Mouse (Mus musculus) CH12.LX (cell line): Measurements from ENCODE around the gene Marc2. TPM values are rescaled to one million over a fixed set of nuclear protein-coding genes. Genes with fewer than 3 reads are reported as not detected.

Source experiments
- DNase-seq: peaks from one replicate; pipeline ENCODE4 v3.0.0-alpha.2; 2013; ENCODE audit errors: extremely low read depth
- H3K27ac ChIP-seq: 2 replicates; pipeline ENCODE4 v1.5.1; 2012; ENCODE audit warnings: low read depth, mild to moderate bottlenecking, control low read depth, moderate library complexity; ENCODE audit not compliant: insufficient read depth
- H3K27me3 ChIP-seq: replicated peaks from 2 replicates; pipeline ENCODE3; 2012; ENCODE audit warnings: inconsistent platforms
- H3K36me3 ChIP-seq, 2 experiments: replicated peaks in 1 of 2; 2 replicates each; pipeline versions ENCODE3 to v1.6.1; 2012; ENCODE audit warnings: inconsistent platforms in 1 of 2, low read length in 1 of 2, mild to moderate bottlenecking in 1 of 2, mixed read lengths in 1 of 2, moderate library complexity in 1 of 2; ENCODE audit not compliant: control insufficient read depth in 1 of 2, insufficient read depth in 1 of 2
- H3K4me1 ChIP-seq, 2 experiments: 2 replicates each; pipeline ENCODE4 v1.6.1; 2012; ENCODE audit warnings: inconsistent platforms in 1 of 2, moderate library complexity in 1 of 2; ENCODE audit not compliant: insufficient read depth in 2 of 2, control insufficient read depth in 1 of 2
- H3K4me2 ChIP-seq: 2 replicates; pipeline ENCODE4 v1.6.1; 2012; ENCODE audit warnings: low read depth, mild to moderate bottlenecking, control low read depth; ENCODE audit not compliant: poor library complexity, insufficient read depth, severe bottlenecking
- H3K4me3 ChIP-seq, 3 experiments: fragments of 150-350 bp in 1 of 3; sonication (generic) in 1 of 3; replicated peaks in 1 of 3; 2 replicates each; pipeline versions ENCODE3 to v1.5.1; 2011 to 2012; ENCODE audit warnings: low read depth in 2 of 3, low read length in 2 of 3, mild to moderate bottlenecking in 2 of 3, moderate library complexity in 2 of 3, control low read depth in 1 of 3, improper control_type of control experiment in 1 of 3, inconsistent platforms in 1 of 3, mixed read lengths in 1 of 3; ENCODE audit not compliant: poor library complexity in 1 of 3
- H3K79me2 ChIP-seq: replicated peaks from 2 replicates; pipeline ENCODE4 v1.6.1; 2012; ENCODE audit warnings: mild to moderate bottlenecking, moderate library complexity; ENCODE audit not compliant: control insufficient read depth, poor library complexity, insufficient read depth, severe bottlenecking; ENCODE audit errors: extremely low read depth
- H3K9ac ChIP-seq: 2 replicates; pipeline ENCODE4 v1.6.1; 2012; ENCODE audit warnings: low read depth, mild to moderate bottlenecking, control low read depth, moderate library complexity; ENCODE audit not compliant: insufficient read depth
- H3K9me3 ChIP-seq: replicated peaks from 2 replicates; pipeline ENCODE3; 2012; ENCODE audit warnings: low read length, inconsistent platforms, mixed read lengths
- BHLHE40 ChIP-seq: IDR thresholded peaks from 2 replicates; pipeline ENCODE4 v1.6.1; 2011; ENCODE audit warnings: mild to moderate bottlenecking, low read depth, low read length, improper control_type of control experiment
- CHD1 ChIP-seq: IDR thresholded peaks from 2 replicates; pipeline ENCODE4 v1.6.1; 2012; ENCODE audit warnings: low read depth, low read length, improper control_type of control experiment, inconsistent platforms
- CHD2 ChIP-seq: IDR thresholded peaks from 2 replicates; pipeline ENCODE4 v1.6.1; 2011; ENCODE audit warnings: low read length, improper control_type of control experiment
- E2F4 ChIP-seq: IDR thresholded peaks from 2 replicates; pipeline ENCODE4 v1.6.1; 2011; ENCODE audit warnings: low read depth, low read length, improper control_type of control experiment; ENCODE audit not compliant: insufficient replicate concordance
- ELF1 ChIP-seq: IDR thresholded peaks from 2 replicates; pipeline ENCODE4 v1.6.1; 2014; ENCODE audit warnings: low read depth, mild to moderate bottlenecking, inconsistent platforms, low read length, improper control_type of control experiment
- EP300 ChIP-seq: IDR thresholded peaks from 2 replicates; pipeline ENCODE4 v1.6.1; 2011; ENCODE audit warnings: low read length, improper control_type of control experiment
- ETS1 ChIP-seq: conservative IDR thresholded peaks from 2 replicates; pipeline ENCODE4 v1.6.1; 2012; ENCODE audit warnings: low read depth, mild to moderate bottlenecking, inconsistent platforms, low read length, improper control_type of control experiment, moderate library complexity
- JUN ChIP-seq: IDR thresholded peaks from 2 replicates; pipeline ENCODE4 v1.6.1; 2011; ENCODE audit warnings: low read depth, mild to moderate bottlenecking, low read length, improper control_type of control experiment, moderate library complexity; ENCODE audit not compliant: insufficient read depth
- JUND ChIP-seq: conservative IDR thresholded peaks from 2 replicates; pipeline ENCODE4 v1.6.1; 2011; ENCODE audit warnings: low read depth, low read length, improper control_type of control experiment
- KAT2A ChIP-seq: IDR thresholded peaks from 2 replicates; pipeline ENCODE4 v1.6.1; 2012; ENCODE audit warnings: low read length, improper control_type of control experiment, inconsistent platforms; ENCODE audit not compliant: insufficient replicate concordance
- MAFK ChIP-seq: IDR thresholded peaks from 2 replicates; pipeline ENCODE4 v1.6.1; 2011; ENCODE audit warnings: low read length, improper control_type of control experiment; ENCODE audit not compliant: insufficient replicate concordance
- MXI1 ChIP-seq: IDR thresholded peaks from 2 replicates; pipeline ENCODE4 v1.6.1; 2011; ENCODE audit warnings: mild to moderate bottlenecking, low read depth, low read length, improper control_type of control experiment
- MYC ChIP-seq: IDR thresholded peaks from 2 replicates; pipeline ENCODE4 v1.6.1; 2011; ENCODE audit warnings: low read depth, mild to moderate bottlenecking, improper control_type of control experiment, low read length
- NRF1 ChIP-seq: IDR thresholded peaks from 2 replicates; pipeline ENCODE4 v1.6.1; 2014; ENCODE audit warnings: low read depth, mild to moderate bottlenecking, inconsistent platforms, low read length, improper control_type of control experiment, moderate library complexity
- PAX5 ChIP-seq: IDR thresholded peaks from 2 replicates; pipeline ENCODE4 v1.6.1; 2012; ENCODE audit warnings: low read length, inconsistent platforms, mixed read lengths
- POLR2AphosphoS2 ChIP-seq: IDR thresholded peaks from 2 replicates; pipeline ENCODE4 v1.6.1; 2011; ENCODE audit warnings: low read depth, low read length, improper control_type of control experiment
- RCOR1 ChIP-seq: conservative IDR thresholded peaks from 2 replicates; pipeline ENCODE4 v1.6.1; 2012; ENCODE audit warnings: low read depth, mild to moderate bottlenecking, inconsistent platforms, low read length, improper control_type of control experiment
- SIN3A ChIP-seq: IDR thresholded peaks from 2 replicates; pipeline ENCODE4 v1.6.1; 2012; ENCODE audit warnings: low read length, improper control_type of control experiment, inconsistent platforms
- SMC3 ChIP-seq: IDR thresholded peaks from 2 replicates; pipeline ENCODE4 v1.6.1; 2011; ENCODE audit warnings: low read depth, low read length, improper control_type of control experiment
- TBP ChIP-seq: conservative IDR thresholded peaks from 2 replicates; pipeline ENCODE4 v1.6.1; 2011; ENCODE audit warnings: low read depth, low read length, improper control_type of control experiment
- UBTF ChIP-seq: IDR thresholded peaks from 2 replicates; pipeline ENCODE4 v1.6.1; 2012; ENCODE audit warnings: low read depth, mild to moderate bottlenecking, inconsistent platforms, low read length, improper control_type of control experiment, moderate library complexity
- USF1 ChIP-seq: IDR thresholded peaks from 2 replicates; pipeline ENCODE4 v1.6.1; 2014; ENCODE audit warnings: low read depth, mild to moderate bottlenecking, inconsistent platforms, low read length, improper control_type of control experiment
- USF2 ChIP-seq: conservative IDR thresholded peaks from 2 replicates; pipeline ENCODE4 v1.6.1; 2011; ENCODE audit warnings: low read depth, low read length, improper control_type of control experiment
- ZC3H11A ChIP-seq: IDR thresholded peaks from 2 replicates; pipeline ENCODE4 v1.6.1; 2012; ENCODE audit warnings: low read depth, mild to moderate bottlenecking, inconsistent platforms, low read length, improper control_type of control experiment
- dilution Hi-C: fragments of 300-500 bp; cut with MboI; formaldehyde crosslinking; loops from 2 replicates; pipeline ENCODE4 v1.14.3; 2020; ENCODE audit warnings: low sequenced_read_pairs; ENCODE audit not compliant: extremely low pct_unique_long_range_greater_than_20kb, extremely low pct_ligation_motif_present
- in situ Hi-C: fragments of 300-500 bp; cut with MboI; formaldehyde crosslinking; loops from 3 replicates; pipeline ENCODE4 v1.14.3; 2019; ENCODE audit warnings: low sequenced_read_pairs, low pct_ligation_motif_present, low pct_unique_long_range_greater_than_20kb, mixed read lengths
- polyA plus RNA-seq: library from polyadenylated mRNA; unstranded; fragments of >175 nt; gene quantifications from 2 replicates; pipeline ENCODE4 v1.2.1, GENCODE M21; 2012; ENCODE audit warnings: low read depth; ENCODE audit not compliant: insufficient read length
- total RNA-seq, 2 experiments: library from RNA; depleted of rRNA; stranded (reverse); fragments of 300-350 nt in 1 of 2; fragments of >200 nt in 1 of 2; gene quantifications; 2 replicates each; pipeline ENCODE4 v1.2.3; 2012 to 2014

Gene Marc2
- total and polyA plus RNA-seq, 3 experiments, result 55.0 to 129 (median 63.5) TPM

DNA sequence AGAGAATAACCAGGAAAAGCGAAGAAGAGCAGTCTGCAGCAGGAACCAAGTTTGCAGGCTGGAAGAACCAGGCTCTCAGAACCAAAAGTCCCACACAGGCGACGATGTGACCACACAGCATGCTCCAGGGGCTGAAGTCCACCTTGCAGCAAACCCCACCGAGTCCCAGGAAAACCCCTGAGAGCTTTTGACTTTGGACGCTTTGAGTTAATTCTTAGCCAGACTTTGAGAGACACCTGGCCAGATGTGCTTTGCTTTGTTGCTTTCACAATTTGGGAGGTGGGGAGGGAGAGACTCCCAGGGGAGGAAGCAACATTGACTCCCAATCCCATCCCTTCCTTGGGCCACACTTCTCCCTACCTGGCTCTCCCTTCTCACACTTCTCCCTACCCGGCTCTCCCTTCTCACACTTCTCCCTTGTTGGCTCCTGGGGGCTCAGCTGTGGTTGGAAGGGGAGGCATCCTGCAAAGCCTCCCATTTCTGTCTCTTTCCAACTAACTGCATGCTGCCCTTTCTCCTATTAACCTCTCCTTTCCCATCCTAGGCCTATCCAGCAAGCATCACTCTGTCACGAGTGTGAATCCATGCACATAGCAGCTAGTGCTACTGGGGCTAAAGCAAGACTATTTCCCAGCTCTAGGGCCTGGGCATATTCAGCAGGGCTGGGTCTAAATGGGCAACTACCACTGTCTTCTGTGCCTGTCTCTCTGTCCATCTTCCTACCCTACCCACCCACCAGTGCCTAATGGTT lies 26.0 kb upstream of the Marc2 start:
- H3K79me2 ChIP-seq, result no peaks in the 10 kb centered on the region
- dilution Hi-C loops (no loop called here), in situ Hi-C loops (no loop called here)
- no peak overlapping the region for H3K4me2 ChIP-seq
- TF ChIP-seq ETS1, result no peak
- TF ChIP-seq UBTF, result no peak
- TF ChIP-seq SIN3A, result no peak
- TF ChIP-seq EP300, result no peak
- no peak for TF ChIP-seq E2F4
- TF ChIP-seq JUND, result no peak
- no peak for TF ChIP-seq BHLHE40
- TF ChIP-seq POLR2AphosphoS2, result no peak
- no peak for TF ChIP-seq ZC3H11A
- no peak for TF ChIP-seq SMC3
- no peak for TF ChIP-seq CHD2
- TF ChIP-seq JUN, result no peak
- no peak for TF ChIP-seq USF1
- no peak for TF ChIP-seq MAFK
- TF ChIP-seq PAX5, result no peak
- TF ChIP-seq RCOR1, result no peak
- TF ChIP-seq CHD1, result no peak
- no peak for TF ChIP-seq NRF1
- no peaks in the 10 kb centered on the region for H3K36me3 ChIP-seq
- peaks cover 0 to 12% of the 10 kb centered on the region in 2 experiments; a peak in 2 of 4 replicates for H3K4me1 ChIP-seq
- H3K27me3 ChIP-seq, result peaks cover 2% of the 10 kb centered on the region
- H3K4me3 ChIP-seq, result no peak overlapping the region
- H3K9ac ChIP-seq, result no peak overlapping the region
- DNase-seq, result no peak
- no peak overlapping the region for H3K27ac ChIP-seq
- no peaks in the 10 kb centered on the region for H3K9me3 ChIP-seq

DNA sequence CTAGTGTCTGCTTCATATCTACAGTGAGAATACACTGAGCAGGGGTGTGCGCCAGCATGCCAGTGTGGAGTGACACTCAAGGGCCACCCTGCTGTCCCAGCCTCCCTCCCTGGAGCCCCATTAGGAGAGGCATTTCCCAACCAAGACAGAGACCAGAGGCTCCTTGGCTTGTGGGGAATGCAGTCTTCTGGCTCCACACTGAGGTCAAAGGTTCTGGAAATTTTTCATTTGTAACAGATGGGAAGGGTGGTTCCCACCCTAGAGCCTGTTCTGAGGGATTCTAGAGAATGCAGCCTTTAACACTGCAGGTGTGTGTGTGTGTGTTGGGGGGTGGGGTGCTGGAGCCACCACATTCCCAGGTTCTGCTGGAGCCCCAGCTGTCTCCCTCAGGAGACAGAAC lies 25.3 kb upstream of the Marc2 start:
- peaks cover 0 to 12% of the 10 kb centered on the region in 2 experiments; a peak in 2 of 4 replicates for H3K4me1 ChIP-seq
- no peaks in the 10 kb centered on the region for H3K9me3 ChIP-seq
- no peaks in the 10 kb centered on the region for H3K36me3 ChIP-seq
- no peaks in the 10 kb centered on the region for H3K79me2 ChIP-seq
- H3K27me3 ChIP-seq, result peaks cover 2% of the 10 kb centered on the region
- in situ Hi-C loops, result no loop called here
- TF ChIP-seq EP300 (no peak), PAX5 (no peak), RCOR1 (no peak), KAT2A (no peak), MXI1 (no peak), TBP (no peak), USF2 (no peak), MYC (no peak), ELF1 (no peak)
- H3K9ac ChIP-seq, result no peak overlapping the region
- H3K4me2 ChIP-seq, result no peak overlapping the region
- H3K27ac ChIP-seq, result no peak overlapping the region
- H3K4me3 ChIP-seq, result no peak overlapping the region
- no peak for DNase-seq
- dilution Hi-C loops, result no loop called here
